Mouse (Mus musculus): ENCODE measurements around the gene Tmem40. TPM values are rescaled to one million over a fixed set of nuclear protein-coding genes. Genes with fewer than 3 reads are reported as not detected.

The Tmem40 gene
- polyA plus RNA-seq, 1 experiment, result 0.37 TPM

GRCm38 (mm10) chr6:115732341-115732928, 29.8 kb downstream of the Tmem40 start:
- no peak overlapping the region for H3K4me3 ChIP-seq
- no peak overlapping the region for H3ac ChIP-seq (ENCODE audit: control insufficient read depth, insufficient read length)
- TF ChIP-seq REST (IDR thresholded peaks at IDR 0.05; ENCODE audit: insufficient read depth, insufficient read length) (no peak), MYOD1 (IDR thresholded peaks at IDR 0.05; ENCODE audit: control insufficient read depth in 1 of 3, insufficient read length in 2 of 3, low read depth in 2 of 3) (no peak), USF1 (IDR thresholded peaks at IDR 0.05; ENCODE audit: low read depth) (no peak), MYOG (IDR thresholded peaks at IDR 0.05; ENCODE audit: control insufficient read depth in 1 of 3, insufficient read depth in 1 of 3, insufficient read length in 2 of 3, low read depth in 2 of 3) (no peak), MAX (IDR thresholded peaks at IDR 0.05; ENCODE audit: low read depth) (no peak), TCF3 (IDR thresholded peaks at IDR 0.05; ENCODE audit: insufficient read length, low read depth) (no peak), POLR2A (IDR thresholded peaks at IDR 0.05; ENCODE audit: insufficient read length, low read depth) (no peak), POLR2AphosphoS2 (IDR thresholded peaks at IDR 0.05; ENCODE audit: insufficient read length, low read depth) (no peak), TCF12 (IDR thresholded peaks at IDR 0.05; ENCODE audit: insufficient read depth, poor library complexity, severe bottlenecking) (no peak), CEBPB (IDR thresholded peaks at IDR 0.05; ENCODE audit: insufficient read depth, poor library complexity, severe bottlenecking) (no peak), E2F4 (IDR thresholded peaks at IDR 0.05; ENCODE audit: insufficient read depth) (no peak), SRF (IDR thresholded peaks at IDR 0.05; ENCODE audit: control insufficient read depth, insufficient read length, low read depth) (no peak)
- peaks cover 13% of the 10 kb centered on the region for H3K27me3 ChIP-seq (ENCODE audit: control insufficient read depth, insufficient read depth, insufficient read length)
- H3K36me3 ChIP-seq (ENCODE audit: control insufficient read depth, insufficient read depth), result no peaks in the 10 kb centered on the region
- H3K4me2 ChIP-seq (ENCODE audit: low read depth), result no peak overlapping the region
- no peaks in the 10 kb centered on the region for H3K79me2 ChIP-seq (ENCODE audit: control insufficient read depth, insufficient read depth)

GRCm38 (mm10) chr6:115730560-115731342, 31.5 kb downstream of the Tmem40 start:
- peak overlapping the region; percentile 34 for H3K4me2 ChIP-seq (ENCODE audit: low read depth)
- H3ac ChIP-seq (ENCODE audit: control insufficient read depth, insufficient read length), result no peak overlapping the region
- H3K79me2 ChIP-seq (ENCODE audit: control insufficient read depth, insufficient read depth), result no peaks in the 10 kb centered on the region
- H3K4me3 ChIP-seq, result no peak overlapping the region
- H3K36me3 ChIP-seq (ENCODE audit: control insufficient read depth, insufficient read depth), result no peaks in the 10 kb centered on the region
- H3K27me3 ChIP-seq (ENCODE audit: control insufficient read depth, insufficient read depth, insufficient read length), result peaks cover 6% of the 10 kb centered on the region
- TF ChIP-seq USF1 (IDR thresholded peaks at IDR 0.05; ENCODE audit: low read depth), result no peak
- TF ChIP-seq REST (IDR thresholded peaks at IDR 0.05; ENCODE audit: insufficient read depth, insufficient read length), result no peak
- TF ChIP-seq POLR2A (IDR thresholded peaks at IDR 0.05; ENCODE audit: insufficient read length, low read depth), result no peak
- TF ChIP-seq POLR2AphosphoS2 (IDR thresholded peaks at IDR 0.05; ENCODE audit: insufficient read length, low read depth), result no peak
- TF ChIP-seq TCF12 (IDR thresholded peaks at IDR 0.05; ENCODE audit: insufficient read depth, poor library complexity, severe bottlenecking), result no peak
- TF ChIP-seq CEBPB (IDR thresholded peaks at IDR 0.05; ENCODE audit: insufficient read depth, poor library complexity, severe bottlenecking), result no peak
- no peak for TF ChIP-seq SRF (IDR thresholded peaks at IDR 0.05; ENCODE audit: control insufficient read depth, insufficient read length, low read depth)
- TF ChIP-seq MYOG (IDR thresholded peaks at IDR 0.05; ENCODE audit: control insufficient read depth in 1 of 3, insufficient read depth in 1 of 3, insufficient read length in 2 of 3, low read depth in 2 of 3), result no peak

GRCm38 (mm10) chr6:115727570-115727969, 34.6 kb downstream of the Tmem40 start:
- no peak overlapping the region for H3ac ChIP-seq (ENCODE audit: control insufficient read depth, insufficient read length)
- peaks cover 6% of the 10 kb centered on the region for H3K27me3 ChIP-seq (ENCODE audit: control insufficient read depth, insufficient read depth, insufficient read length)
- no peaks in the 10 kb centered on the region for H3K79me2 ChIP-seq (ENCODE audit: control insufficient read depth, insufficient read depth)
- H3K4me3 ChIP-seq, result no peak overlapping the region
- no peaks in the 10 kb centered on the region for H3K36me3 ChIP-seq (ENCODE audit: control insufficient read depth, insufficient read depth)
- no peak overlapping the region for H3K4me2 ChIP-seq (ENCODE audit: low read depth)
- TF ChIP-seq POLR2AphosphoS2 (IDR thresholded peaks at IDR 0.05; ENCODE audit: insufficient read length, low read depth) (no peak), USF1 (IDR thresholded peaks at IDR 0.05; ENCODE audit: low read depth) (no peak), MYOD1 (IDR thresholded peaks at IDR 0.05; ENCODE audit: control insufficient read depth in 1 of 3, insufficient read length in 2 of 3, low read depth in 2 of 3) (no peak), MYOG (IDR thresholded peaks at IDR 0.05; ENCODE audit: control insufficient read depth in 1 of 3, insufficient read depth in 1 of 3, insufficient read length in 2 of 3, low read depth in 2 of 3) (no peak), MAX (IDR thresholded peaks at IDR 0.05; ENCODE audit: low read depth) (no peak), TCF12 (IDR thresholded peaks at IDR 0.05; ENCODE audit: insufficient read depth, poor library complexity, severe bottlenecking) (no peak), POLR2A (IDR thresholded peaks at IDR 0.05; ENCODE audit: insufficient read length, low read depth) (no peak)

GRCm38 (mm10) chr6:115727108-115727507, 35.1 kb downstream of the Tmem40 start:
- H3ac ChIP-seq (ENCODE audit: control insufficient read depth, insufficient read length), result no peak overlapping the region
- peaks cover 6% of the 10 kb centered on the region for H3K27me3 ChIP-seq (ENCODE audit: control insufficient read depth, insufficient read depth, insufficient read length)
- H3K4me3 ChIP-seq, result no peak overlapping the region
- no peak overlapping the region for H3K4me2 ChIP-seq (ENCODE audit: low read depth)
- no peaks in the 10 kb centered on the region for H3K79me2 ChIP-seq (ENCODE audit: control insufficient read depth, insufficient read depth)
- TF ChIP-seq MYOD1 (IDR thresholded peaks at IDR 0.05; ENCODE audit: control insufficient read depth in 1 of 3, insufficient read length in 2 of 3, low read depth in 2 of 3) (no peak), MYOG (IDR thresholded peaks at IDR 0.05; ENCODE audit: control insufficient read depth in 1 of 3, insufficient read depth in 1 of 3, insufficient read length in 2 of 3, low read depth in 2 of 3) (no peak), E2F4 (IDR thresholded peaks at IDR 0.05; ENCODE audit: insufficient read depth) (no peak), SRF (IDR thresholded peaks at IDR 0.05; ENCODE audit: control insufficient read depth, insufficient read length, low read depth) (no peak), TCF12 (IDR thresholded peaks at IDR 0.05; ENCODE audit: insufficient read depth, poor library complexity, severe bottlenecking) (no peak), MAX (IDR thresholded peaks at IDR 0.05; ENCODE audit: low read depth) (no peak), CEBPB (IDR thresholded peaks at IDR 0.05; ENCODE audit: insufficient read depth, poor library complexity, severe bottlenecking) (no peak), USF1 (IDR thresholded peaks at IDR 0.05; ENCODE audit: low read depth) (no peak), REST (IDR thresholded peaks at IDR 0.05; ENCODE audit: insufficient read depth, insufficient read length) (no peak), POLR2A (IDR thresholded peaks at IDR 0.05; ENCODE audit: insufficient read length, low read depth) (no peak), POLR2AphosphoS2 (IDR thresholded peaks at IDR 0.05; ENCODE audit: insufficient read length, low read depth) (no peak), TCF3 (IDR thresholded peaks at IDR 0.05; ENCODE audit: insufficient read length, low read depth) (no peak)
- H3K36me3 ChIP-seq (ENCODE audit: control insufficient read depth, insufficient read depth), result no peaks in the 10 kb centered on the region
